Mouse (Mus musculus) heart, adult 8-10 months (tissue): ENCODE data around the gene Slc26a10. TPM values are rescaled to one million over a fixed set of nuclear protein-coding genes. Genes with fewer than 3 reads are reported as not detected.
"Not testable (repeated sequence)": the region's sequence is repeated elsewhere in the genome, so short reads cannot be mapped to it uniquely, and the experiment has no call there.

Experiments
- DNase-seq: peaks from one replicate; pipeline ENCODE4 v3.0.0; 2022; ENCODE audit warnings: low spot score
- total RNA-seq, 4 experiments: library from RNA; stranded (reverse); gene quantifications; 2 replicates each; pipeline ENCODE4 v1.2.4; 2022

Slc26a10 gene
- total RNA-seq, 4 experiments from 2014 or later = 13.0 to 24.6 (median 15.5) TPM

- DNase-seq = no peak
Observed at GRCm38 (mm10) chr10:127164190-127164589, 16.3 kb downstream of the Slc26a10 start.

- not testable (repeated sequence) for DNase-seq
Observed at GRCm38 (mm10) chr10:127162771-127163261, 17.6 kb downstream of the Slc26a10 start.

GRCm38 (mm10) chr10:127160728-127161127 lies 19.7 kb downstream of the Slc26a10 start:
- DNase-seq = no peak

GRCm38 (mm10) chr10:127160081-127160480 lies 20.4 kb downstream of the Slc26a10 start:
- no peak for DNase-seq

GRCm38 (mm10) chr10:127158471-127158870 lies 22.0 kb downstream of the Slc26a10 start:
- no peak for DNase-seq

- DNase-seq = no peak
Observed at GRCm38 (mm10) chr10:127156511-127156910, 23.9 kb downstream of the Slc26a10 start.

- no peak for DNase-seq
Observed at GRCm38 (mm10) chr10:127156089-127156488, 24.4 kb downstream of the Slc26a10 start.

GRCm38 (mm10) chr10:127154652-127155051 lies 25.8 kb downstream of the Slc26a10 start:
- DNase-seq = no peak

- DNase-seq = no peak
Observed at GRCm38 (mm10) chr10:127154241-127154640, 26.2 kb downstream of the Slc26a10 start.

- DNase-seq = no peak
Observed at GRCm38 (mm10) chr10:127153323-127153722, 27.1 kb downstream of the Slc26a10 start.

GRCm38 (mm10) chr10:127152556-127152955 lies 27.9 kb downstream of the Slc26a10 start:
- not testable (repeated sequence) for DNase-seq

GRCm38 (mm10) chr10:127151233-127151632 lies 29.2 kb downstream of the Slc26a10 start:
- DNase-seq = not testable (repeated sequence)

GRCm38 (mm10) chr10:127150471-127150872 lies 30.0 kb downstream of the Slc26a10 start:
- DNase-seq = no peak

- DNase-seq = no peak
Observed at GRCm38 (mm10) chr10:127147135-127147534, 33.3 kb downstream of the Slc26a10 start.

GRCm38 (mm10) chr10:127145303-127145702 lies 35.1 kb downstream of the Slc26a10 start:
- no peak for DNase-seq

- no peak for DNase-seq
Observed at GRCm38 (mm10) chr10:127144536-127144935, 35.9 kb downstream of the Slc26a10 start.

- DNase-seq = no peak
Observed at GRCm38 (mm10) chr10:127143228-127143627, 37.2 kb downstream of the Slc26a10 start.

GRCm38 (mm10) chr10:127141500-127141899 lies 38.9 kb downstream of the Slc26a10 start:
- DNase-seq = no peak

- no peak for DNase-seq
Observed at GRCm38 (mm10) chr10:127140971-127141370, 39.5 kb downstream of the Slc26a10 start.

GRCm38 (mm10) chr10:127138328-127139141 lies 41.9 kb downstream of the Slc26a10 start:
- DNase-seq = no peak

- no peak for DNase-seq
Observed at GRCm38 (mm10) chr10:127137896-127138295, 42.5 kb downstream of the Slc26a10 start.

- no peak for DNase-seq
Observed at GRCm38 (mm10) chr10:127136510-127136909, 43.9 kb downstream of the Slc26a10 start.

GRCm38 (mm10) chr10:127135118-127135836 lies 45.2 kb downstream of the Slc26a10 start:
- DNase-seq = no peak
